Mouse (Mus musculus): ENCODE measurements around the gene Myo1e. TPM values are rescaled to one million over a fixed set of nuclear protein-coding genes. Genes with fewer than 3 reads are reported as not detected.

Gene Myo1e
- polyA plus RNA-seq, 1 experiment from 2014 or later: 26.4 TPM

GRCm38 (mm10) chr9:70290785-70291184 lies 83.6 kb downstream of the Myo1e start:
- 63% methylated on average over 10 of the region's 10 CpGs for WGBS
- H3K9me3 ChIP-seq (ENCODE audit: low read length): no peaks in the 10 kb centered on the region
- no peak overlapping the region for H3K4me3 ChIP-seq (ENCODE audit: low read length)
- ATAC-seq (ENCODE audit: low FRiP score, low TSS enrichment): no peak
- H3K36me3 ChIP-seq (ENCODE audit: insufficient read depth, low read length): peaks cover 4% of the 10 kb centered on the region; the same call in 1 of the 2 replicates
- H3K4me2 ChIP-seq (replicated peaks; ENCODE audit: low read depth, low read length): no peak overlapping the region
- no peak overlapping the region for H3K27ac ChIP-seq (ENCODE audit: low read length)
- no peak overlapping the region for H3K9ac ChIP-seq (replicated peaks; ENCODE audit: low read length)
- no peaks in the 10 kb centered on the region; the same call in 1 of the 2 replicates for H3K4me1 ChIP-seq (ENCODE audit: insufficient read depth, low read length)
- no peaks in the 10 kb centered on the region for H3K27me3 ChIP-seq (ENCODE audit: insufficient read depth, low read length)

GRCm38 (mm10) chr9:70296916-70297315 lies 89.8 kb downstream of the Myo1e start:
- WGBS: 32% methylated on average over 2 of the region's 2 CpGs

GRCm38 (mm10) chr9:70298221-70298620 lies 91.1 kb downstream of the Myo1e start:
- Histone ChIP-seq H3K27me3 (ENCODE audit: insufficient read depth, low read length) (no peaks in the 10 kb centered on the region), H3K9me3 (ENCODE audit: low read length) (peaks cover 7% of the 10 kb centered on the region), H3K4me2 (replicated peaks; ENCODE audit: low read depth, low read length) (no peak overlapping the region), H3K27ac (ENCODE audit: low read length) (no peak overlapping the region), H3K4me1 (ENCODE audit: insufficient read depth, low read length) (no peaks in the 10 kb centered on the region), H3K4me3 (ENCODE audit: low read length) (no peak overlapping the region), H3K36me3 (ENCODE audit: insufficient read depth, low read length) (peaks cover 22% of the 10 kb centered on the region), H3K9ac (replicated peaks; ENCODE audit: low read length) (no peak overlapping the region)
- no peak for ATAC-seq (ENCODE audit: low FRiP score, low TSS enrichment)
- 88% methylated on average over 7 of the region's 7 CpGs for WGBS

More at GRCm38 (mm10) chr9:70296916-70297315, 89.8 kb downstream of the Myo1e start:
- Histone ChIP-seq H3K27ac (ENCODE audit: low read length) (no peak overlapping the region), H3K9ac (replicated peaks; ENCODE audit: low read length) (no peak overlapping the region), H3K9me3 (ENCODE audit: low read length) (peaks cover 7% of the 10 kb centered on the region), H3K27me3 (ENCODE audit: insufficient read depth, low read length) (no peaks in the 10 kb centered on the region), H3K4me3 (ENCODE audit: low read length) (no peak overlapping the region), H3K4me1 (ENCODE audit: insufficient read depth, low read length) (no peaks in the 10 kb centered on the region), H3K36me3 (ENCODE audit: insufficient read depth, low read length) (peaks cover 12% of the 10 kb centered on the region), H3K4me2 (replicated peaks; ENCODE audit: low read depth, low read length) (no peak overlapping the region)
- no peak for ATAC-seq (ENCODE audit: low FRiP score, low TSS enrichment)

- Histone ChIP-seq H3K27ac (ENCODE audit: low read length) (no peak overlapping the region), H3K36me3 (ENCODE audit: insufficient read depth, low read length) (peaks cover 24% of the 10 kb centered on the region), H3K9ac (replicated peaks; ENCODE audit: low read length) (no peak overlapping the region), H3K4me2 (replicated peaks; ENCODE audit: low read depth, low read length) (no peak overlapping the region), H3K9me3 (ENCODE audit: low read length) (peaks cover 7% of the 10 kb centered on the region), H3K27me3 (ENCODE audit: insufficient read depth, low read length) (no peaks in the 10 kb centered on the region), H3K4me3 (ENCODE audit: low read length) (no peak overlapping the region), H3K4me1 (ENCODE audit: insufficient read depth, low read length) (no peaks in the 10 kb centered on the region)
- ATAC-seq (ENCODE audit: low FRiP score, low TSS enrichment): no peak
- WGBS: 95% methylated on average over 5 of the region's 5 CpGs
These were observed 93.6 kb downstream of the Myo1e start for GRCm38 (mm10) chr9:70300705-70301104.

- H3K4me1 ChIP-seq (ENCODE audit: insufficient read depth, low read length): no peaks in the 10 kb centered on the region
- peaks cover 7% of the 10 kb centered on the region for H3K9me3 ChIP-seq (ENCODE audit: low read length)
- H3K27ac ChIP-seq (ENCODE audit: low read length): no peak overlapping the region
- H3K36me3 ChIP-seq (ENCODE audit: insufficient read depth, low read length): peaks cover 24% of the 10 kb centered on the region
- H3K4me2 ChIP-seq (replicated peaks; ENCODE audit: low read depth, low read length): no peak overlapping the region
- H3K27me3 ChIP-seq (ENCODE audit: insufficient read depth, low read length): no peaks in the 10 kb centered on the region
- H3K9ac ChIP-seq (replicated peaks; ENCODE audit: low read length): no peak overlapping the region
- 97% methylated on average over 6 of the region's 6 CpGs for WGBS
- no peak overlapping the region for H3K4me3 ChIP-seq (ENCODE audit: low read length)
- no peak for ATAC-seq (ENCODE audit: low FRiP score, low TSS enrichment)
These were observed 94.4 kb downstream of the Myo1e start for GRCm38 (mm10) chr9:70301598-70301997.

- H3K27me3 ChIP-seq (ENCODE audit: insufficient read depth, low read length): no peaks in the 10 kb centered on the region
- H3K4me2 ChIP-seq (replicated peaks; ENCODE audit: low read depth, low read length): no peak overlapping the region
- H3K4me1 ChIP-seq (ENCODE audit: insufficient read depth, low read length): no peaks in the 10 kb centered on the region
- ATAC-seq (ENCODE audit: low FRiP score, low TSS enrichment): no peak
- H3K27ac ChIP-seq (ENCODE audit: low read length): no peak overlapping the region
- H3K9me3 ChIP-seq (ENCODE audit: low read length): peaks cover 7% of the 10 kb centered on the region
- H3K4me3 ChIP-seq (ENCODE audit: low read length): no peak overlapping the region
- peaks cover 18% of the 10 kb centered on the region for H3K36me3 ChIP-seq (ENCODE audit: insufficient read depth, low read length)
- 94% methylated on average over 8 of the region's 8 CpGs for WGBS
- no peak overlapping the region for H3K9ac ChIP-seq (replicated peaks; ENCODE audit: low read length)
These were observed 97.8 kb downstream of the Myo1e start for GRCm38 (mm10) chr9:70304901-70305300.

GRCm38 (mm10) chr9:70310046-70310445 lies 102.9 kb downstream of the Myo1e start:
- peaks cover 12% of the 10 kb centered on the region; the same call in 1 of the 2 replicates for H3K36me3 ChIP-seq (ENCODE audit: insufficient read depth, low read length)
- no peak overlapping the region for H3K4me3 ChIP-seq (ENCODE audit: low read length)
- no peak overlapping the region for H3K9ac ChIP-seq (replicated peaks; ENCODE audit: low read length)
- H3K27ac ChIP-seq (ENCODE audit: low read length): no peak overlapping the region
- H3K4me2 ChIP-seq (replicated peaks; ENCODE audit: low read depth, low read length): no peak overlapping the region
- H3K4me1 ChIP-seq (ENCODE audit: insufficient read depth, low read length): no peaks in the 10 kb centered on the region
- no peaks in the 10 kb centered on the region for H3K27me3 ChIP-seq (ENCODE audit: insufficient read depth, low read length)
- no peak for ATAC-seq (ENCODE audit: low FRiP score, low TSS enrichment)
- peaks cover 2% of the 10 kb centered on the region; the same call in 1 of the 2 replicates for H3K9me3 ChIP-seq (ENCODE audit: low read length)
- 73% methylated on average over 1 of the region's 1 CpGs for WGBS

GRCm38 (mm10) chr9:70314019-70314418 lies 106.9 kb downstream of the Myo1e start:
- Histone ChIP-seq H3K9me3 (ENCODE audit: low read length) (peaks cover 2% of the 10 kb centered on the region; the same call in 1 of the 2 replicates), H3K27me3 (ENCODE audit: insufficient read depth, low read length) (no peaks in the 10 kb centered on the region), H3K4me1 (ENCODE audit: insufficient read depth, low read length) (no peaks in the 10 kb centered on the region), H3K27ac (ENCODE audit: low read length) (no peak overlapping the region), H3K36me3 (ENCODE audit: insufficient read depth, low read length) (peaks cover 12% of the 10 kb centered on the region; the same call in 1 of the 2 replicates), H3K4me3 (ENCODE audit: low read length) (no peak overlapping the region), H3K9ac (replicated peaks; ENCODE audit: low read length) (no peak overlapping the region), H3K4me2 (replicated peaks; ENCODE audit: low read depth, low read length) (no peak overlapping the region)
- 100% methylated on average over 1 of the region's 1 CpGs for WGBS
- no peak for ATAC-seq (ENCODE audit: low FRiP score, low TSS enrichment)

- Histone ChIP-seq H3K4me3 (ENCODE audit: low read length) (no peak overlapping the region), H3K27ac (ENCODE audit: low read length) (peak overlapping the region; percentile 46; the same call in 1 of the 2 replicates), H3K9ac (replicated peaks; ENCODE audit: low read length) (no peak overlapping the region), H3K4me1 (ENCODE audit: insufficient read depth, low read length) (no peaks in the 10 kb centered on the region), H3K36me3 (ENCODE audit: insufficient read depth, low read length) (peaks cover 12% of the 10 kb centered on the region; the same call in 1 of the 2 replicates), H3K4me2 (replicated peaks; ENCODE audit: low read depth, low read length) (no peak overlapping the region), H3K9me3 (ENCODE audit: low read length) (peaks cover 2% of the 10 kb centered on the region; the same call in 1 of the 2 replicates), H3K27me3 (ENCODE audit: insufficient read depth, low read length) (no peaks in the 10 kb centered on the region)
- WGBS: 61% methylated on average over 4 of the region's 4 CpGs
- ATAC-seq (ENCODE audit: low FRiP score, low TSS enrichment): no peak
These were observed 108.0 kb downstream of the Myo1e start for GRCm38 (mm10) chr9:70315130-70315529.

GRCm38 (mm10) chr9:70318601-70319000 lies 111.5 kb downstream of the Myo1e start:
- no peak overlapping the region for H3K27ac ChIP-seq (ENCODE audit: low read length)
- H3K9ac ChIP-seq (replicated peaks; ENCODE audit: low read length): no peak overlapping the region
- H3K9me3 ChIP-seq (ENCODE audit: low read length): no peaks in the 10 kb centered on the region
- H3K27me3 ChIP-seq (ENCODE audit: insufficient read depth, low read length): no peaks in the 10 kb centered on the region
- H3K4me2 ChIP-seq (replicated peaks; ENCODE audit: low read depth, low read length): no peak overlapping the region
- peaks cover 5% of the 10 kb centered on the region; the same call in 1 of the 2 replicates for H3K4me1 ChIP-seq (ENCODE audit: insufficient read depth, low read length)
- no peak overlapping the region for H3K4me3 ChIP-seq (ENCODE audit: low read length)
- 0 out of 2 replicates have a peak, but pooled peaks cover 7% of the 10 kb centered on the region for H3K36me3 ChIP-seq (ENCODE audit: insufficient read depth, low read length)
- 35% methylated on average over 3 of the region's 3 CpGs for WGBS
- no peak; the same call in 1 of the 2 replicates for ATAC-seq (ENCODE audit: low FRiP score, low TSS enrichment)
